Mouse (Mus musculus) MEL (cell line): ENCODE data around the gene Tfrc. TPM values are rescaled to one million over a fixed set of nuclear protein-coding genes. Genes with fewer than 3 reads are reported as not detected.

Source experiments
- DNase-seq: peaks from one replicate; pipeline ENCODE4 v3.0.0; 2011; ENCODE audit warnings: low read depth, low spot score
- H3K27ac ChIP-seq: 2 replicates; pipeline ENCODE4 v1.5.1; 2012; ENCODE audit warnings: low read depth, mild to moderate bottlenecking, control low read depth, low read length, moderate library complexity; ENCODE audit not compliant: control insufficient read depth
- H3K27me3 ChIP-seq, 2 experiments: fragments of 150-350 bp in 1 of 2; sonication (generic) in 1 of 2; 2 replicates each; pipeline ENCODE4 v1.6.1; 2012; ENCODE audit warnings: low read length in 2 of 2, mild to moderate bottlenecking in 2 of 2, improper control_type of control experiment in 1 of 2, moderate library complexity in 1 of 2; ENCODE audit not compliant: insufficient read depth in 2 of 2, control insufficient read depth in 1 of 2
- H3K36me3 ChIP-seq, 2 experiments: 2 replicates each; pipeline ENCODE4 v1.6.1; 2012 to 2014; ENCODE audit warnings: low read length in 2 of 2, improper control_type of control experiment in 1 of 2, inconsistent platforms in 1 of 2, mild to moderate bottlenecking in 1 of 2; ENCODE audit not compliant: insufficient read depth in 2 of 2, control insufficient read depth in 1 of 2
- H3K4me1 ChIP-seq, 2 experiments: fragments of 150-350 bp in 1 of 2; sonication (generic) in 1 of 2; 2 replicates each; pipeline ENCODE4 v1.6.1; 2012; ENCODE audit warnings: low read length in 2 of 2, improper control_type of control experiment in 1 of 2, mild to moderate bottlenecking in 1 of 2; ENCODE audit not compliant: insufficient read depth in 2 of 2, control insufficient read depth in 1 of 2
- H3K4me3 ChIP-seq, 2 experiments: fragments of 150-350 bp in 1 of 2; sonication (generic) in 1 of 2; 2 replicates each; pipeline ENCODE4 v1.5.1; 2012; ENCODE audit warnings: low read depth in 2 of 2, low read length in 2 of 2, mild to moderate bottlenecking in 2 of 2, moderate library complexity in 2 of 2, control low read depth in 1 of 2, improper control_type of control experiment in 1 of 2; ENCODE audit not compliant: control insufficient read depth in 1 of 2, insufficient read depth in 1 of 2
- H3K79me2 ChIP-seq: 2 replicates; pipeline ENCODE4 v1.6.1; 2012; ENCODE audit warnings: mild to moderate bottlenecking, low read length, moderate library complexity; ENCODE audit not compliant: control insufficient read depth, poor library complexity, insufficient read depth
- H3K9ac ChIP-seq: 2 replicates; pipeline ENCODE4 v1.6.1; 2012; ENCODE audit warnings: low read depth, mild to moderate bottlenecking, control low read depth, low read length, moderate library complexity; ENCODE audit not compliant: control insufficient read depth, poor library complexity, severe bottlenecking
- H3K9me3 ChIP-seq: fragments of 150-350 bp; sonication (generic); replicated peaks from 2 replicates; pipeline ENCODE4 v1.6.1; 2012; ENCODE audit warnings: mild to moderate bottlenecking, low read length, improper control_type of control experiment, moderate library complexity; ENCODE audit not compliant: insufficient read depth
- BHLHE40 ChIP-seq: IDR thresholded peaks from 2 replicates; pipeline ENCODE4 v1.6.1; 2012; ENCODE audit warnings: low read depth, mild to moderate bottlenecking, inconsistent platforms, low read length, improper control_type of control experiment, borderline replicate concordance
- CHD1 ChIP-seq: IDR thresholded peaks from 2 replicates; pipeline ENCODE4 v1.6.1; 2012; ENCODE audit warnings: low read depth, mild to moderate bottlenecking, inconsistent platforms, low read length, improper control_type of control experiment
- CTCF ChIP-seq, 3 experiments: IDR thresholded peaks in 2 of 3; conservative IDR thresholded peaks in 1 of 3; 2 replicates each; pipeline ENCODE4 v1.5.1; 2011 to 2012; ENCODE audit warnings: low read length in 3 of 3, low read depth in 2 of 3, mild to moderate bottlenecking in 2 of 3, improper control_type of control experiment in 1 of 3, inconsistent platforms in 1 of 3, mixed read lengths in 1 of 3, moderate library complexity in 1 of 3; ENCODE audit not compliant: control insufficient read depth in 1 of 3, insufficient read depth in 1 of 3, poor library complexity in 1 of 3, severe bottlenecking in 1 of 3
- E2F4 ChIP-seq: IDR thresholded peaks from 2 replicates; pipeline ENCODE4 v1.6.1; 2011; ENCODE audit warnings: low read depth, low read length, improper control_type of control experiment, borderline replicate concordance
- ETS1 ChIP-seq: IDR thresholded peaks from 2 replicates; pipeline ENCODE4 v1.6.1; 2012; ENCODE audit warnings: low read depth, mild to moderate bottlenecking, inconsistent platforms, low read length, improper control_type of control experiment, moderate library complexity
- GABPA ChIP-seq: IDR thresholded peaks from 2 replicates; pipeline ENCODE4 v1.6.1; 2012; ENCODE audit warnings: low read depth, mild to moderate bottlenecking, inconsistent platforms, low read length, improper control_type of control experiment, moderate library complexity
- MAFK ChIP-seq: IDR thresholded peaks from 2 replicates; pipeline ENCODE4 v1.6.1; 2011; ENCODE audit warnings: low read depth, mild to moderate bottlenecking, low read length, improper control_type of control experiment, borderline replicate concordance
- MAX ChIP-seq: IDR thresholded peaks from 2 replicates; pipeline ENCODE4 v1.6.1; 2011; ENCODE audit warnings: low read length, improper control_type of control experiment
- MEF2A ChIP-seq: IDR thresholded peaks from 2 replicates; pipeline ENCODE4 v1.6.1; 2014; ENCODE audit warnings: low read depth, mild to moderate bottlenecking, inconsistent platforms, low read length, improper control_type of control experiment; ENCODE audit not compliant: poor library complexity, insufficient replicate concordance, severe bottlenecking; ENCODE audit errors: extremely low read depth
- MXI1 ChIP-seq: IDR thresholded peaks from 2 replicates; pipeline ENCODE4 v1.6.1; 2011; ENCODE audit warnings: mild to moderate bottlenecking, low read depth, low read length, improper control_type of control experiment
- MYB ChIP-seq: IDR thresholded peaks from 2 replicates; pipeline ENCODE4 v1.6.1; 2011; ENCODE audit warnings: mild to moderate bottlenecking, low read depth, low read length, improper control_type of control experiment
- MYC ChIP-seq: IDR thresholded peaks from 2 replicates; pipeline ENCODE4 v1.6.1; 2011; ENCODE audit warnings: low read depth, mild to moderate bottlenecking, low read length, improper control_type of control experiment, moderate library complexity
- RAD21 ChIP-seq: IDR thresholded peaks from 2 replicates; pipeline ENCODE4 v1.6.1; 2011; ENCODE audit warnings: mild to moderate bottlenecking, low read depth, low read length, improper control_type of control experiment
- SIN3A ChIP-seq: IDR thresholded peaks from 2 replicates; pipeline ENCODE4 v1.6.1; 2012; ENCODE audit warnings: low read length, improper control_type of control experiment, inconsistent platforms
- SMC3 ChIP-seq: IDR thresholded peaks from 2 replicates; pipeline ENCODE4 v1.6.1; 2011; ENCODE audit warnings: low read depth, low read length, improper control_type of control experiment
- TAL1 ChIP-seq: IDR thresholded peaks from 2 replicates; pipeline ENCODE4 v1.6.1; 2012; ENCODE audit warnings: mild to moderate bottlenecking, inconsistent platforms, low read length, moderate library complexity, mixed read lengths
- ZKSCAN1 ChIP-seq: IDR thresholded peaks from 2 replicates; pipeline ENCODE4 v1.6.1; 2012; ENCODE audit warnings: low read depth, mild to moderate bottlenecking, inconsistent platforms, low read length, improper control_type of control experiment, moderate library complexity
- ZMIZ1 ChIP-seq: IDR thresholded peaks from 2 replicates; pipeline ENCODE4 v1.6.1; 2012; ENCODE audit warnings: low read depth, mild to moderate bottlenecking, inconsistent platforms, low read length, improper control_type of control experiment, moderate library complexity
- ZNF384 ChIP-seq: IDR thresholded peaks from 2 replicates; pipeline ENCODE4 v1.6.1; 2012; ENCODE audit warnings: low read depth, mild to moderate bottlenecking, inconsistent platforms, low read length, improper control_type of control experiment
- polyA plus RNA-seq, 2 experiments: library from polyadenylated mRNA; stranded (reverse) in 1 of 2; unstranded in 1 of 2; fragments of >175 nt in 1 of 2; fragments of >200 nt in 1 of 2; gene quantifications; 2 replicates each; pipeline versions ENCODE4 v1.2.1 to v1.2.4; 2012; ENCODE audit warnings: low replicate concordance in 2 of 2, low read depth in 1 of 2; ENCODE audit not compliant: insufficient read length in 2 of 2, insufficient read depth in 1 of 2, missing spikeins in 1 of 2
- total RNA-seq: library from RNA; depleted of rRNA; stranded (reverse); fragments of 300-350 nt; gene quantifications from 2 replicates; pipeline ENCODE4 v1.2.3, GENCODE M21; 2012

Gene Tfrc
- total and polyA plus RNA-seq, 3 experiments = 90.9 to 234 (median 106) TPM

GRCm38 (mm10) chr16:32659385-32659784, 50.7 kb downstream of the Tfrc start:
- no peak for DNase-seq
- Histone ChIP-seq H3K4me1 (peaks cover 0 to 9% of the 10 kb centered on the region in 2 experiments; a peak in 2 of 4 replicates), H3K27ac (no peak overlapping the region), H3K79me2 (no peaks in the 10 kb centered on the region; the same call in 1 of the 2 replicates), H3K9me3 (no peaks in the 10 kb centered on the region), H3K9ac (no peak overlapping the region), H3K27me3 (no peaks in the 10 kb centered on the region), H3K36me3 (peaks cover 0 to 8% of the 10 kb centered on the region in 2 experiments; a peak in 2 of 4 replicates), H3K4me3 (no peak overlapping the region)
- no peak for TF ChIP-seq MAX
- no peak for TF ChIP-seq ETS1
- no peak for TF ChIP-seq ZKSCAN1
- TF ChIP-seq RAD21 = peak; percentile 51
- peak; percentile 51 for TF ChIP-seq SMC3
- peak; percentile 58 to 74 (median 68) for TF ChIP-seq CTCF (IDR thresholded peaks at IDR 0.05 in 2 of 3, conservative IDR thresholded peaks at IDR 0.05 in 1 of 3; ENCODE audit: control insufficient read depth in 1 of 3, insufficient read depth in 1 of 3, low read depth in 2 of 3, low read length in 3 of 3, poor library complexity in 1 of 3, severe bottlenecking in 1 of 3)

GRCm38 (mm10) chr16:32660095-32660494, 51.4 kb downstream of the Tfrc start:
- TF ChIP-seq BHLHE40 = no peak
- no peak for TF ChIP-seq ZNF384
- no peak for TF ChIP-seq MXI1
- no peak for TF ChIP-seq SMC3
- no peak for TF ChIP-seq TAL1
- TF ChIP-seq SIN3A = no peak
- no peak for TF ChIP-seq ETS1
- TF ChIP-seq GABPA = no peak
- TF ChIP-seq MEF2A = no peak
- no peak for TF ChIP-seq MYB
- no peak for TF ChIP-seq E2F4
- no peak for TF ChIP-seq MYC
- no peak for TF ChIP-seq CHD1
- no peak for TF ChIP-seq ZMIZ1
- TF ChIP-seq MAFK = no peak
- Histone ChIP-seq H3K4me1 (peaks cover 0 to 13% of the 10 kb centered on the region in 2 experiments; a peak in 3 of 4 replicates), H3K9ac (no peak overlapping the region), H3K79me2 (no peaks in the 10 kb centered on the region; the same call in 1 of the 2 replicates), H3K27ac (no peak overlapping the region), H3K36me3 (peaks cover 0 to 14% of the 10 kb centered on the region in 2 experiments; a peak in 2 of 4 replicates), H3K4me3 (no peak overlapping the region), H3K27me3 (no peaks in the 10 kb centered on the region), H3K9me3 (no peaks in the 10 kb centered on the region)
- DNase-seq = no peak
